Mouse (Mus musculus) megakaryocyte, embryonic 14.5 days (primary cell): ENCODE data around the gene Gdpd4. TPM values are rescaled to one million over a fixed set of nuclear protein-coding genes. Genes with fewer than 3 reads are reported as not detected.
A peak's percentile ranks its signal among the peaks of the same experiment; 100 is the strongest.

Experiments used
- H3K27me3 ChIP-seq: replicated peaks from 2 replicates; pipeline ENCODE3; 2012; ENCODE audit warnings: inconsistent platforms
- H3K36me3 ChIP-seq: replicated peaks from 2 replicates; pipeline ENCODE3; 2012; ENCODE audit warnings: low read length, inconsistent platforms, mixed read lengths
- H3K4me1 ChIP-seq: 2 replicates; pipeline ENCODE4 v1.6.1; 2012; ENCODE audit warnings: inconsistent platforms
- H3K4me3 ChIP-seq: replicated peaks from 2 replicates; pipeline ENCODE3; 2012; ENCODE audit warnings: moderate library complexity, mild to moderate bottlenecking, inconsistent platforms
- H3K9me3 ChIP-seq: 2 replicates; pipeline ENCODE4 v1.6.1; 2012; ENCODE audit warnings: inconsistent platforms
- FLI1 ChIP-seq: IDR thresholded peaks from 2 replicates; pipeline ENCODE4 v1.6.1; 2012; ENCODE audit warnings: low read length, inconsistent platforms, mixed read lengths
- GATA1 ChIP-seq: IDR thresholded peaks from 3 replicates; pipeline ENCODE4 v1.6.1; 2012; ENCODE audit warnings: mixed read lengths, low read length, inconsistent platforms, borderline replicate concordance
- polyA plus RNA-seq: library from polyadenylated mRNA; stranded (reverse); fragments of >175 nt; gene quantifications from 2 replicates; pipeline ENCODE4 v1.2.3, GENCODE M21; 2012; ENCODE audit warnings: low replicate concordance; ENCODE audit not compliant: insufficient read depth

Gdpd4 gene
- polyA plus RNA-seq, 1 experiment, result not detected

GRCm38 (mm10) chr7:97977463-97977862 is 57.7 kb downstream of the Gdpd4 start:
- Histone ChIP-seq H3K27me3 (peaks cover 15% of the 10 kb centered on the region), H3K36me3 (no peaks in the 10 kb centered on the region), H3K4me3 (no peak overlapping the region), H3K9me3 (no peaks in the 10 kb centered on the region), H3K4me1 (no peaks in the 10 kb centered on the region)
- no peak for TF ChIP-seq GATA1
- no peak for TF ChIP-seq FLI1

- TF ChIP-seq FLI1, result no peak
- no peak for TF ChIP-seq GATA1
- Histone ChIP-seq H3K9me3 (peaks cover 18% of the 10 kb centered on the region), H3K36me3 (no peaks in the 10 kb centered on the region), H3K4me1 (no peaks in the 10 kb centered on the region), H3K27me3 (peaks cover 16% of the 10 kb centered on the region), H3K4me3 (no peak overlapping the region)
Measured at GRCm38 (mm10) chr7:97984108-97984834, 64.5 kb downstream of the Gdpd4 start.

- Histone ChIP-seq H3K4me1 (no peaks in the 10 kb centered on the region), H3K9me3 (peaks cover 10% of the 10 kb centered on the region), H3K27me3 (peaks cover 4% of the 10 kb centered on the region), H3K4me3 (no peak overlapping the region), H3K36me3 (no peaks in the 10 kb centered on the region)
- TF ChIP-seq FLI1 (no peak), GATA1 (no peak)
Measured at GRCm38 (mm10) chr7:98002617-98003016, 82.9 kb downstream of the Gdpd4 start.

- Histone ChIP-seq H3K4me3 (peak overlapping the region; percentile 3), H3K27me3 (no peaks in the 10 kb centered on the region), H3K36me3 (peaks cover 46% of the 10 kb centered on the region), H3K4me1 (peaks cover 61% of the 10 kb centered on the region), H3K9me3 (0 out of 2 replicates have a peak, but pooled peaks cover 3% of the 10 kb centered on the region)
- no peak for TF ChIP-seq FLI1
- no peak for TF ChIP-seq GATA1
Measured at GRCm38 (mm10) chr7:98048101-98048824, 128.5 kb downstream of the Gdpd4 start.

GRCm38 (mm10) chr7:98051980-98052379 is 132.2 kb downstream of the Gdpd4 start:
- no peaks in the 10 kb centered on the region for H3K27me3 ChIP-seq
- no peaks in the 10 kb centered on the region for H3K9me3 ChIP-seq
- peaks cover 83% of the 10 kb centered on the region for H3K36me3 ChIP-seq
- TF ChIP-seq GATA1 (no peak), FLI1 (no peak)
- no peak overlapping the region for H3K4me3 ChIP-seq
- H3K4me1 ChIP-seq, result peaks cover 80% of the 10 kb centered on the region

GRCm38 (mm10) chr7:98054461-98054860 is 134.7 kb downstream of the Gdpd4 start:
- peaks cover 100% of the 10 kb centered on the region for H3K36me3 ChIP-seq
- H3K4me1 ChIP-seq, result peaks cover 89% of the 10 kb centered on the region
- TF ChIP-seq GATA1 (no peak), FLI1 (no peak)
- H3K27me3 ChIP-seq, result peaks cover 2% of the 10 kb centered on the region
- no peak overlapping the region for H3K4me3 ChIP-seq
- no peaks in the 10 kb centered on the region for H3K9me3 ChIP-seq

GRCm38 (mm10) chr7:98054942-98055341 is 135.2 kb downstream of the Gdpd4 start:
- TF ChIP-seq GATA1, result no peak
- no peak for TF ChIP-seq FLI1
- peaks cover 2% of the 10 kb centered on the region for H3K27me3 ChIP-seq
- peaks cover 99% of the 10 kb centered on the region for H3K36me3 ChIP-seq
- H3K4me1 ChIP-seq, result peaks cover 88% of the 10 kb centered on the region
- H3K4me3 ChIP-seq, result no peak overlapping the region
- no peaks in the 10 kb centered on the region for H3K9me3 ChIP-seq

GRCm38 (mm10) chr7:98066229-98066628 is 146.5 kb downstream of the Gdpd4 start:
- no peaks in the 10 kb centered on the region for H3K9me3 ChIP-seq
- H3K36me3 ChIP-seq, result peaks cover 97% of the 10 kb centered on the region
- H3K27me3 ChIP-seq, result no peaks in the 10 kb centered on the region
- H3K4me1 ChIP-seq, result peaks cover 98% of the 10 kb centered on the region
- H3K4me3 ChIP-seq, result no peak overlapping the region
- TF ChIP-seq GATA1 (no peak), FLI1 (no peak)

- Histone ChIP-seq H3K4me3 (peak overlapping the region; percentile 23), H3K27me3 (no peaks in the 10 kb centered on the region), H3K36me3 (peaks cover 100% of the 10 kb centered on the region), H3K4me1 (peaks cover 100% of the 10 kb centered on the region), H3K9me3 (no peaks in the 10 kb centered on the region)
- TF ChIP-seq FLI1, result no peak
- TF ChIP-seq GATA1, result no peak
Measured at GRCm38 (mm10) chr7:98071620-98072019, 151.9 kb downstream of the Gdpd4 start.

- Histone ChIP-seq H3K9me3 (no peaks in the 10 kb centered on the region), H3K4me1 (peaks cover 98% of the 10 kb centered on the region), H3K4me3 (peak overlapping the region; percentile 47), H3K27me3 (no peaks in the 10 kb centered on the region), H3K36me3 (peaks cover 97% of the 10 kb centered on the region)
- no peak for TF ChIP-seq FLI1
- TF ChIP-seq GATA1, result no peak
Measured at GRCm38 (mm10) chr7:98077453-98077852, 157.7 kb downstream of the Gdpd4 start.
